Mouse (Mus musculus) inflammation-experienced regulatory T-cells, adult 6 months (primary cell): Measurements from ENCODE around the gene Gm42791. TPM values are rescaled to one million over a fixed set of nuclear protein-coding genes. Genes with fewer than 3 reads are reported as not detected.
A peak's percentile ranks its signal among the peaks of the same experiment; 100 is the strongest.

Experiments used
- ATAC-seq: one replicate; pipeline ENCODE4 v1.8.0; 2017
- polyA plus RNA-seq, 3 experiments: library from polyadenylated mRNA; unstranded; fragments of 100-300 nt; shearing (Covaris generic); gene quantifications; one replicate each; pipeline ENCODE4 v1.2.1; 2017

Gene Gm42791
- polyA plus RNA-seq, 3 experiments from 2014 or later, result not detected

DNA sequence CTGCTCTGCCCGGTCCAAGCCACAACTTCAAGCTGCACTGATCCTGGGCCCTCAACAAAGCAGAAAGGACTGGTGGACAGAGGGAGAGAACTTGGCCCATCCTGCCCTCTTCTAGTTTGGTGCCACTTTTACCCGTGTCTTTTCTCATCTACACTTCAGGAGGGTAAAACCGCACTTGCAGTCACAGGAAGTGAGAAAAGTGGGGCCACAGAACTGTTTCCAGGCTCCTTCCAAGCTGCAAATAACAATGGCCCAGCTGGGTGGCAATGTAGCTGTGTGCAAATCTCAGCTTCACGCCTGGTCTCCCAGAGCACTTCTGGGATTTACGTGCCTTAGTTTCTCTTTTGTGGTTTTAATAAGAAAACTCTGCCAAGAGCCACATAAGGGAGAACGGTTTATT, 127.2 kb downstream of the Gm42791 start:
- peak; percentile 68 for ATAC-seq

DNA sequence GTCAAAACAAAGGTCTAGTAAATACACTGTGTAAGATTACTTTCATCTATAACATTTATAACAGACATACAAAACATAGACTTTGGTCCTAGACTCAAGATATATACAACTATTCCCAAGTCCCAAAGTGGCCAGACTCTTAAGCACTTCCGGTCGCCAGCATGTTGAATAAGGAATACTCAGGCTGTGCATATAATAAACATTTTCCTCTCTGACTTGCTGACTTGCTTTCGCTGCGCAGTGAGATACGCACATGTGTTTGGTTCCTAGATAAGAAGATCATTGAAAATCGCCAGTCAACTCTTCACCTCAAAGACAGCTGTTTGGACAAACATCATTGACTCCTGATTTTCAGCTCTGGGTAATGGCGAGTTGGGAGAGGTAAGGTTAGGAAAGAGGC, 127.8 kb downstream of the Gm42791 start:
- ATAC-seq, result no peak

DNA sequence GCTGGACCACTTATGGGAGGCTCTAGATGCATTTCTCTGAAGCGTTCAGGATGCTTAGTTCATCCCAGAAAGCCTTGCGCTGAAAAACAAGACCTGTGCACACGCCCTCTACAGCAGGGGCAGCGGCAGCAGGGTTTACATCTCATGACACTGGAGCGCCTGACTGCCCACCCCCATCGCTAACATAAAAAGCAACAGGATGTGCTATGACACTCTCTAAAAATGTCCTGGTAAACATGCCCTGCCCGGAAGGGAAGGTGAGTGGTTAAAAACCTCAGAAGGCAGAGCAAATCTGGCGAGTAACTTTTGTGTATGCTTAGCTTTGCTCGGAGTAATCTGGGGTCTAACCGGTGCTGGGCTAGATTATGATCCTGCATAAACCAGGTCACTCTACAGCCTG, 128.4 kb downstream of the Gm42791 start:
- ATAC-seq, result peak; percentile 92

DNA sequence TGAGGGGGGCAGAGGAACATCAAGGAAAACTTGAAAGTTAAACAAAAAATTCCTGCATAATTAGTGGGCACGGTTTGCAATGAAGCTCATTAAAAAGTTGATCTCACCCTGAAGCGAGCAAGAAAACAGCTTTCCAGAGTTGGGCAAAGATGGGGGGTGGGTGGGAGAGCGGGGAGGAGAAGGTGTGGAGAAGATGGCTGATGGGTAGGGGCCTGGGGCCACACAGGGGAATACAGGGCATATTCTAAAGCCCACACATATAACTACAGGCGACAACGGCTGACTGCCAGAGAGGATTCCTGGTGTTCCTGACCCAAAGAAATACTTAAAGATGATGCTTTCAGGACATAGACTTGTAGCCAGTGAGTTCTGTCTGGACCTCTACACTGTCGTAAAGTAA, 131.5 kb downstream of the Gm42791 start:
- no peak for ATAC-seq

DNA sequence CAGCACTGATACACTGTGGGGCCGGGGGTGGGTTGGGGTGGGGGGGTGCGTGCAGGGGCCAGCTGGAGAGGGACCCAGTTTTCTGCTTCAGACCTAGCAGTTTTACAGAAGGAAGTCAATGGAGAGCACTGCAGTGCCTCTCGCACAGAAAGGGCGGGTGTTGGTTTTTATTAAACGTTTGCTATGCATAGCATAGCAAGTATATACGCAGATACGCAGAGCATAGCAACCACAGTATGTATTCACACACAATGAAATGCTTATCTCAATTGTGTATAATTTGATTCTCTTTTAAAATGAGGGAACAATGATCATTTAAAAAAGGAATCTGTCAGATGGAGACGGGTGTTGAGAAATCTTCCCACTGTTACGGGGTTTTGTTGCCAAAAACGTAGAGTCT, 132.1 kb downstream of the Gm42791 start:
- no peak for ATAC-seq

DNA sequence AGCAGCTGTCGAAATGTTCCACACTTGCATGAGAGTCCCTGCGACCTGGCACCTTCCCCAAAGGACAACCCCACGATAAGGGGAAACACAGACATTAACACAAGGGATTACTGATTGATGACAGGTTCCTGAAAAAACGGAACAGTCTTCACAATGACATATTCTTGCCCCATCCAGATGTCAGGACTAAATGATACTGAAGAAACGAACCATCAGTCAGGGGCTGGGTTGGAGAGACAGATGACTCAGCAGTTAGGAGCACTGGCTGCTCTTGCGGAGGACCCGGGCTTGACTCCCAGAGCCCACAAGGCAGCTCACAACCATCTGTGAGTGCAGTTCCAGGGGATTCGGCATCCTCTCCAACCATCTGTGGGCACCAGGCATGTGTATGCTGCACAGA, 132.8 kb downstream of the Gm42791 start:
- ATAC-seq, result no peak

DNA sequence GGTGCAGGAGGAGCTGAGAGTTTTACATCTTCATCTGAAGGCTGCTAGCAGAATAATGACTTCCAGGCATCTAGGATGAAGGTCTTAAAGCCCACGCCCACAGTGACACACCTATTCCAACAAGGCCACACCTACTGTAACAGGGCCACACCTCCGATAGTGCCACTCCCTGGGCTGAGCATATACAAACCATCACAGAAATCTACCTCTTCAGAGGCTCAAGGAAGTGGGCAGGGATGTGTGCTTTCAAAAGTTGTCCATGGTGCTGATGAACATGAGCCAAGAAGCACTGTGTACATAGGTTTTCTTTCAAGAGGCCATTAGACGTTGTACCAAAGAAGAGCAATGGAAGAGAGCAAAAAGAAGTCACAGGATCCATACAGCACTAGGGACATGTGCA, 137.4 kb downstream of the Gm42791 start:
- ATAC-seq, result no peak

DNA sequence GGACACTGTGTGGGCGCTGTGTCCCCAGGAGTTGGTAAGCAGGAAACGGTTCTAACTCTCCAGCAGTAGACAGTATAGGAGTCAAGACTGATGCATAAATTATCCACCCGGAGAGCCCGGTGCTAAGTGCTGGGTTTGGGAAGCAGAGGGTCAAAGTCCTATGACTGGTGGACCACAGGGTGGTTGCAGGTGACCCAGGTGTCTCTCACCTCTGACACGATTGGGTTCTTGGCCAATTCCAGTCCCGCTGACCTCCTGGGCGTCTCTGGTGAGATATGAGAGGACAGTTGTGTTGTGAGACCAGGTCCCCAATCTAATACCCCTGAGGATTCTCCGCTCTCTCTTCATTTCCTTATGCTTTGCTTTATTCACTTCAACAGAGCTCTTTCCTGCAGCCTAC, 139.9 kb downstream of the Gm42791 start:
- no peak for ATAC-seq

DNA sequence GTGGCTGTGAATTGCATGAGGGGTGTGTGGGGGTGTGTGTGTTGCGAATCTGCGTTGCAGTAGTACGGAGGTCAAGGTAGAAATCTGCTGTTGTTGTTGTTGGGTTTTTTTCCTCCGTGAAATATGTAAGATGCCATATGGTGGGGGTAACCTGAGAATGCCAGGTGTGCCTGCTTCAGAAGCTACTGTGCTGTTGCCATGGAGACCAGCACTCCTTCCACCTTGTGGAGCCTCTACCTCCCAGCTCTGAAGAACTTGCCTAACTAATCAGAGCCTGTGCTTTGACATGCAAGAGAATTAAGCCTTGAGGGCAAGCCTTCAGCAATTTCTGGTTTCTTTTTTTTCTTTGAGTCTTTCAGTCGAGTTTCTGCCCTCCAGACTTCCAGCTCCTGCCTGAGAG, 140.8 kb downstream of the Gm42791 start:
- no peak for ATAC-seq

DNA sequence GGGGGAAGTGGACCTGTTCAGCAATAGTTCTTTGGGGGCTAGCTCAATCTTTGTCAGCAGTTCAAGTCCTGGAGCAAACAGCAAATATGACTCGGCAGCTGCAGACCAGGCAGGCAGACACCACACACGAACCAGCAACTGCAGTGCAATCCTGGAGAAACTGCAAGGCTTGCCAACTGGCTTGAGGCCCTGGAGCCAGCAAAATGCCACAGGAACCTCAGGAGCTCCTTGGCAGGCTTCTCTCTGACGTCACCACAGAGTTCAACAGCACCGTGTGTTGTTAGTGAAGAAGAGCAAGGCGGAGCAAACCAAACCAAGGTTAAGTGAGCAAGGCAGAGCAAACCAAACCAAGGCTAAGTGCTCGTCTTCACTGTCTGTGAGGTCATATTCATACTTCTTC, 145.4 kb downstream of the Gm42791 start:
- ATAC-seq, result no peak

DNA sequence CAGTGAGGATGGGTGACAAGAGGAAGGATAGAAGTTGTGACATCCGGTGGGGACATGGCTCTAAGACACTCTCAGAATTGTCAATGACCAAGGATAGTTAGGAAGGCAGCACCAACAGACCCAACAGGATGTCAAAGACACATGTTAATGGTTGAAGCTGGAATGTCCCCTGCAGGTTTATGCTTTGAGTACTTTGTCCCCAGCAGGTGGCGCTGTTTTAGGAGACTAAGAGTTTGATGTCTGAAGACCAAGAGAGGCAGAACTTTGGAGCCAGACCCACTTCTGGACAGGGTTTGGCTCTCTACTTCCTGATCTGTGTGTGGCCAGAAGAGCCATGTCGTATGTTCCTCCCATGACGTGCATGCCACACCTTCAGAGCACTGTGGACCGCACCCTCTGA, 147.9 kb downstream of the Gm42791 start:
- no peak for ATAC-seq

Other genes with a start within 250 kb of the Gm42791 start
- 1 to 10 TPM; 2.1 to 3.7 (median 3.7) TPM for gene Katnal1, start 65.8 kb downstream of the Gm42791 start, polyA plus RNA-seq
- 10 to 100 TPM; 33.6 to 38.3 (median 34.7) TPM for gene Uspl1, start 189.2 kb upstream of the Gm42791 start, polyA plus RNA-seq
- 1,000 to 10,000 TPM in 1 of 3 experiments, 100 to 1,000 TPM in 2; 359 to 1,026 (median 583) TPM for gene Hmgb1, start 189.3 kb upstream of the Gm42791 start, polyA plus RNA-seq